In the genomic region with DNA sequence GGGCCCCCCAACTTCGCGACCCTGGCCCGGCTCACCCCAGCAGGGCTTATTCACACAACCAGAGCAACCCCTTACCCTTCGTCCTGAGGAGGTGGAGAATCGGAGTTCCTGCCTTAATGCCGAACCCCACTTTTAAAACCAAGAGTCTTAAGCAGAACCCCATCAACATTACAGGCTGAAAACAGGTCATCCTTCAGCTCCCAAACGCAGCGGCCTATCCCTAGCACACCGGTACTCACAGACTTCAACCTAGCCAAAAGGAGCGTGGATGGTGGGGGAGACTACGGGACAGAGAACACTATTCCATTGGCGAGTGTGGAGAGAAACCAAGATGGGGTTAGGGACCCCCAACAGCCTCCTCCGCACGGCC, we compare ENCODE assay signal across 9 mouse cellular contexts. TPM values are rescaled to one million over a fixed set of nuclear protein-coding genes. Genes with fewer than 3 reads are reported as not detected.
DNase-seq lines count a peak whose midpoint lies in the region; ATAC-seq and TF ChIP-seq lines count a peak whose summit lies in the region.
"Had no signal": no experiment of that assay in that cellular context is flagged by ENCODE, and none has a peak within 500 bp of the region (broad histone marks: within the 10 kb centered on the region; RNA-seq: fewer than 3 reads in every experiment).

No protein-coding gene starts in this region.

- no peak for DNase-seq in kidney, postnatal 0 days (ENCODE audit: low spot score)
- no peak for DNase-seq in kidney, postnatal 14 days
- DNase-seq in embryonic facial prominence, embryonic 11.5 days (ENCODE audit: low spot score) = peak; percentile 31
- DNase-seq in intestine, embryonic 14.5 days (ENCODE audit: low spot score) = peak; percentile 78
- no peak for DNase-seq in urinary bladder, adult 2 months (ENCODE audit: low spot score)
- no peak for DNase-seq in left cerebral cortex, postnatal 10 days (ENCODE audit: extremely low spot score in 1 of 2, low spot score in 2 of 2)
- no peak for DNase-seq in lung, postnatal 14 days

- TF ChIP-seq CTCF in kidney, postnatal 0 days (IDR thresholded peaks at IDR 0.05; ENCODE audit: low read depth) = no peak

- no peak for ATAC-seq in kidney, postnatal 0 days (replicated peaks; ENCODE audit: low FRiP score, low read depth)
- ATAC-seq in embryonic facial prominence, embryonic 11.5 days (replicated peaks; ENCODE audit: insufficient number of reproducible peaks, low FRiP score, low TSS enrichment, low read depth) = no peak
- ATAC-seq in intestine, embryonic 14.5 days (replicated peaks; ENCODE audit: low FRiP score, low TSS enrichment, low read depth) = no peak
- peak; percentile 7 for ATAC-seq in neural tube, embryonic 12.5 days (ENCODE audit: low FRiP score, low read depth)
- ATAC-seq: activated CD4-positive, CD25-positive, alpha-beta regulatory T cell, adult 4 months had no signal

- peak overlapping the region; percentile 58; the same call in 1 of the 2 replicates for H3K9ac ChIP-seq in kidney, postnatal 0 days (ENCODE audit: low read depth, low read length)
- H3K9ac ChIP-seq in embryonic facial prominence, embryonic 11.5 days (replicated peaks; ENCODE audit: low read length) = peak overlapping the region; percentile 56
- H3K9ac ChIP-seq in intestine, embryonic 14.5 days (ENCODE audit: low read length) = peak overlapping the region; percentile 48
- H3K9ac ChIP-seq in neural tube, embryonic 12.5 days = peak overlapping the region; percentile 91

- H3K4me3 ChIP-seq in kidney, postnatal 0 days (replicated peaks; ENCODE audit: low read depth, low read length) = peak overlapping the region; percentile 46
- H3K4me3 ChIP-seq in embryonic facial prominence, embryonic 11.5 days (ENCODE audit: low read depth, low read length) = peak overlapping the region; percentile 57
- peak overlapping the region; percentile 49 for H3K4me3 ChIP-seq in intestine, embryonic 14.5 days (ENCODE audit: low read depth, low read length)
- H3K4me3 ChIP-seq in neural tube, embryonic 12.5 days = peak overlapping the region; percentile 75

- no peak overlapping the region for H3K27ac ChIP-seq in kidney, postnatal 0 days
- H3K27ac ChIP-seq in embryonic facial prominence, embryonic 11.5 days (replicated peaks; ENCODE audit: low read depth, low read length) = no peak overlapping the region
- no peak overlapping the region for H3K27ac ChIP-seq in intestine, embryonic 14.5 days (ENCODE audit: low read depth)
- H3K27ac ChIP-seq in neural tube, embryonic 12.5 days = peak overlapping the region; percentile 94

- H3K27me3 ChIP-seq in kidney, postnatal 0 days (ENCODE audit: insufficient read depth, low read length) = peaks cover 17% of the 10 kb centered on the region; the same call in 1 of the 2 replicates
- peaks cover 40% of the 10 kb centered on the region for H3K27me3 ChIP-seq in embryonic facial prominence, embryonic 11.5 days (ENCODE audit: control insufficient read depth, insufficient read depth, low read length)
- H3K27me3 ChIP-seq in intestine, embryonic 14.5 days (replicated peaks; ENCODE audit: control insufficient read depth, insufficient read depth, low read length) = peaks cover 32% of the 10 kb centered on the region
- H3K27me3 ChIP-seq in neural tube, embryonic 12.5 days (replicated peaks) = peaks cover 27% of the 10 kb centered on the region

- H3K4me1 ChIP-seq in kidney, postnatal 0 days (replicated peaks; ENCODE audit: insufficient read depth, low read length) = peaks cover 30% of the 10 kb centered on the region
- H3K4me1 ChIP-seq in embryonic facial prominence, embryonic 11.5 days (ENCODE audit: control insufficient read depth, insufficient read depth, low read length) = peaks cover 16% of the 10 kb centered on the region
- H3K4me1 ChIP-seq in intestine, embryonic 14.5 days (replicated peaks; ENCODE audit: control insufficient read depth, insufficient read depth, low read length) = peaks cover 33% of the 10 kb centered on the region
- H3K4me1 ChIP-seq in neural tube, embryonic 12.5 days = peaks cover 58% of the 10 kb centered on the region

- no peaks in the 10 kb centered on the region for H3K9me3 ChIP-seq in kidney, postnatal 0 days (replicated peaks; ENCODE audit: low read length)
- H3K9me3 ChIP-seq in embryonic facial prominence, embryonic 11.5 days (replicated peaks; ENCODE audit: control insufficient read depth, low read length) = no peaks in the 10 kb centered on the region
- H3K9me3 ChIP-seq in intestine, embryonic 14.5 days (ENCODE audit: control insufficient read depth, low read length) = no peaks in the 10 kb centered on the region
- H3K9me3 ChIP-seq in neural tube, embryonic 12.5 days = no peaks in the 10 kb centered on the region

- H3K4me2 ChIP-seq in kidney, postnatal 0 days (ENCODE audit: low read length) = peak overlapping the region; percentile 94
- peak overlapping the region; percentile 93 for H3K4me2 ChIP-seq in embryonic facial prominence, embryonic 11.5 days (ENCODE audit: low read depth, low read length)
- peak overlapping the region; percentile 65 for H3K4me2 ChIP-seq in intestine, embryonic 14.5 days (ENCODE audit: low read length)
- peak overlapping the region; percentile 85 for H3K4me2 ChIP-seq in neural tube, embryonic 12.5 days (replicated peaks)

- intact Hi-C loops in left cerebral cortex, postnatal 10 days (cut with DNase I) = no loop called here

- H3K36me3 ChIP-seq in kidney, postnatal 0 days (ENCODE audit: insufficient read depth, low read length) = no peaks in the 10 kb centered on the region
- H3K36me3 ChIP-seq in embryonic facial prominence, embryonic 11.5 days (replicated peaks; ENCODE audit: control insufficient read depth, insufficient read depth, low read depth, low read length) = no peaks in the 10 kb centered on the region
- H3K36me3 ChIP-seq in intestine, embryonic 14.5 days (ENCODE audit: control insufficient read depth, insufficient read depth, low read length) = no peaks in the 10 kb centered on the region
- H3K36me3 ChIP-seq in neural tube, embryonic 12.5 days = no peaks in the 10 kb centered on the region

- 1% methylated on average over 14 of the region's 14 CpGs for WGBS in kidney, postnatal 0 days
- under 1% methylated on average over 14 of the region's 14 CpGs for WGBS in embryonic facial prominence, embryonic 11.5 days
- WGBS in intestine, embryonic 14.5 days = 1% methylated on average over 12 of the region's 14 CpGs
- WGBS in neural tube, embryonic 12.5 days = under 1% methylated on average over 14 of the region's 14 CpGs

RNA-seq across cellular contexts. Expression of a gene that starts 0.6 kb away (rescaled TPM):
- polyA plus RNA-seq in kidney, postnatal 0 days (2015; fragmentation: Nextera tagmentation; extraction: Ambion mirVana) = 4.2 and 6.1 TPM in 2 replicates
- 6.6 and 8.3 TPM in 2 replicates for polyA plus RNA-seq in embryonic facial prominence, embryonic 11.5 days (2014; fragmentation: Nextera tagmentation; extraction: Ambion mirVana)
- 13.2 and 15.3 TPM in 2 replicates for polyA plus RNA-seq in intestine, embryonic 14.5 days (2014; fragmentation: Nextera tagmentation; extraction: Ambion mirVana)
- polyA plus RNA-seq in neural tube, embryonic 12.5 days (2016; fragmentation: Nextera tagmentation; extraction: Ambion mirVana) = 51.3 and 54.7 TPM in 2 replicates
- polyA plus RNA-seq in urinary bladder, adult 2 months (2012; rRNA removed) = 0.36 and 0.55 TPM in 2 replicates
- total RNA-seq in left cerebral cortex, postnatal 10 days (2021) = 10 to 100 TPM; 47.7 to 56.7 TPM
- polyA plus RNA-seq: activated CD4-positive, CD25-positive, alpha-beta regulatory T cell, adult 4 months had no signal

RNA-seq across cellular contexts. Expression of a gene that starts 15.7 kb away (rescaled TPM):
- polyA plus RNA-seq in kidney, postnatal 0 days (2015; fragmentation: Nextera tagmentation; extraction: Ambion mirVana) = 24.4 and 25.4 TPM in 2 replicates
- 39.1 and 39.5 TPM in 2 replicates for polyA plus RNA-seq in embryonic facial prominence, embryonic 11.5 days (2014; fragmentation: Nextera tagmentation; extraction: Ambion mirVana)
- 20.6 and 22.2 TPM in 2 replicates for polyA plus RNA-seq in intestine, embryonic 14.5 days (2014; fragmentation: Nextera tagmentation; extraction: Ambion mirVana)
- 15.8 and 17.8 TPM in 2 replicates for polyA plus RNA-seq in neural tube, embryonic 12.5 days (2016; fragmentation: Nextera tagmentation; extraction: Ambion mirVana)
- polyA plus RNA-seq in urinary bladder, adult 2 months (2012; rRNA removed) = 3.4 and 3.7 TPM in 2 replicates
- 1 to 10 TPM in 1 of 2 experiments, under 1 TPM in 1; 0.34 to 1.1 TPM for total RNA-seq in left cerebral cortex, postnatal 10 days (2021)

RNA-seq across cellular contexts. Expression of a gene that starts 27.7 kb away (rescaled TPM):
- polyA plus RNA-seq in kidney, postnatal 0 days (2015; fragmentation: Nextera tagmentation; extraction: Ambion mirVana) = 85.4 and 90.7 TPM in 2 replicates
- 17.8 and 17.9 TPM in 2 replicates for polyA plus RNA-seq in embryonic facial prominence, embryonic 11.5 days (2014; fragmentation: Nextera tagmentation; extraction: Ambion mirVana)
- 30.4 and 31.0 TPM in 2 replicates for polyA plus RNA-seq in intestine, embryonic 14.5 days (2014; fragmentation: Nextera tagmentation; extraction: Ambion mirVana)
- 37.1 and 40.4 TPM in 2 replicates for polyA plus RNA-seq in neural tube, embryonic 12.5 days (2016; fragmentation: Nextera tagmentation; extraction: Ambion mirVana)
- 96.1 and 101 TPM in 2 replicates for polyA plus RNA-seq in urinary bladder, adult 2 months (2012; rRNA removed)
- 10 to 100 TPM; 93.0 to 96.9 TPM for total RNA-seq in left cerebral cortex, postnatal 10 days (2021)

RNA-seq across cellular contexts. Expression of a gene that starts 39.7 kb away (rescaled TPM):
- 0.57 and 0.62 TPM in 2 replicates for polyA plus RNA-seq in kidney, postnatal 0 days (2015; fragmentation: Nextera tagmentation; extraction: Ambion mirVana)
- 0.32 TPM in 1 of 2 replicates, not detected in the other for polyA plus RNA-seq in embryonic facial prominence, embryonic 11.5 days (2014; fragmentation: Nextera tagmentation; extraction: Ambion mirVana)
- 0.35 and 0.40 TPM in 2 replicates for polyA plus RNA-seq in intestine, embryonic 14.5 days (2014; fragmentation: Nextera tagmentation; extraction: Ambion mirVana)
- 0.10 and 0.17 TPM in 2 replicates for polyA plus RNA-seq in neural tube, embryonic 12.5 days (2016; fragmentation: Nextera tagmentation; extraction: Ambion mirVana)
- polyA plus RNA-seq in urinary bladder, adult 2 months (2012; rRNA removed) = 0.24 and 0.41 TPM in 2 replicates
- under 1 TPM; 0.39 to 0.41 TPM for total RNA-seq in left cerebral cortex, postnatal 10 days (2021)

RNA-seq across cellular contexts. Expression of a gene that starts 41.2 kb away (rescaled TPM):
- 79.5 and 83.5 TPM in 2 replicates for polyA plus RNA-seq in kidney, postnatal 0 days (2015; fragmentation: Nextera tagmentation; extraction: Ambion mirVana)
- polyA plus RNA-seq in embryonic facial prominence, embryonic 11.5 days (2014; fragmentation: Nextera tagmentation; extraction: Ambion mirVana) = 26.9 and 30.2 TPM in 2 replicates
- 46.2 and 46.6 TPM in 2 replicates for polyA plus RNA-seq in intestine, embryonic 14.5 days (2014; fragmentation: Nextera tagmentation; extraction: Ambion mirVana)
- 14.4 and 15.9 TPM in 2 replicates for polyA plus RNA-seq in neural tube, embryonic 12.5 days (2016; fragmentation: Nextera tagmentation; extraction: Ambion mirVana)
- polyA plus RNA-seq in urinary bladder, adult 2 months (2012; rRNA removed) = 41.8 and 43.5 TPM in 2 replicates
- 1 to 10 TPM; 3.3 to 4.4 TPM for total RNA-seq in left cerebral cortex, postnatal 10 days (2021)
- polyA plus RNA-seq: activated CD4-positive, CD25-positive, alpha-beta regulatory T cell, adult 4 months had no signal

Comparison
In these comparisons a context has a peak if more than half of its experiments do, and no peak if none do; other contexts are left out.
1. DNase-seq: peak in embryonic facial prominence, embryonic 11.5 days (single experiment) and intestine, embryonic 14.5 days (single experiment); none in kidney, postnatal 0 days (single experiment), kidney, postnatal 14 days (single experiment), urinary bladder, adult 2 months (single experiment), left cerebral cortex, postnatal 10 days (0 of 2) and lung, postnatal 14 days (single experiment).
2. Peak in every context shown above with its lines, with median percentiles within 50 percentile points of each other: H3K4me2 ChIP-seq, H3K4me3 ChIP-seq and H3K9ac ChIP-seq.